Mouse (Mus musculus): ENCODE data around the gene Nipbl. TPM values are rescaled to one million over a fixed set of nuclear protein-coding genes. Genes with fewer than 3 reads are reported as not detected.

Nipbl gene
- total and polyA plus RNA-seq, 2 experiments from 2014 or later = 10.7 to 15.2 TPM

GRCm38 (mm10) chr15:8391764-8392163, 52.5 kb downstream of the Nipbl start:
- WGBS = 90% methylated on average over 3 of the region's 3 CpGs
- H3K9ac ChIP-seq (replicated peaks; ENCODE audit: low read length, poor library complexity, severe bottlenecking) = no peak overlapping the region
- no peaks in the 10 kb centered on the region for H3K27me3 ChIP-seq (ENCODE audit: insufficient read depth, low read length)
- no peaks in the 10 kb centered on the region for H3K9me3 ChIP-seq (ENCODE audit: low read length)
- H3K27ac ChIP-seq (ENCODE audit: low read depth, low read length) = no peak overlapping the region
- DNase-seq (ENCODE audit: low spot score) = no peak
- H3K4me3 ChIP-seq (ENCODE audit: low read depth, low read length) = no peak overlapping the region
- H3K4me2 ChIP-seq (ENCODE audit: low read depth, low read length, poor library complexity, severe bottlenecking) = no peak overlapping the region
- H3K4me1 ChIP-seq (ENCODE audit: insufficient read depth, low read length) = no peaks in the 10 kb centered on the region
- no peak for ATAC-seq (ENCODE audit: low FRiP score)
- no peak for TF ChIP-seq CTCF (IDR thresholded peaks at IDR 0.05)
- no peaks in the 10 kb centered on the region for H3K36me3 ChIP-seq (ENCODE audit: insufficient read depth, low read length)

- Histone ChIP-seq H3K27me3 (ENCODE audit: insufficient read depth, low read length) (no peaks in the 10 kb centered on the region), H3K4me3 (ENCODE audit: low read depth, low read length) (no peak overlapping the region), H3K4me1 (ENCODE audit: insufficient read depth, low read length) (no peaks in the 10 kb centered on the region), H3K4me2 (ENCODE audit: low read depth, low read length, poor library complexity, severe bottlenecking) (no peak overlapping the region), H3K9ac (replicated peaks; ENCODE audit: low read length, poor library complexity, severe bottlenecking) (no peak overlapping the region), H3K9me3 (ENCODE audit: low read length) (no peaks in the 10 kb centered on the region), H3K27ac (ENCODE audit: low read depth, low read length) (no peak overlapping the region), H3K36me3 (ENCODE audit: insufficient read depth, low read length) (no peaks in the 10 kb centered on the region)
- no peak for ATAC-seq (ENCODE audit: low FRiP score)
- DNase-seq (ENCODE audit: low spot score) = peak; percentile 73
- 70% methylated on average over 3 of the region's 3 CpGs for WGBS
- TF ChIP-seq CTCF (IDR thresholded peaks at IDR 0.05) = peak; percentile 78
Measured at GRCm38 (mm10) chr15:8382213-8382612, 62.0 kb downstream of the Nipbl start.

- Histone ChIP-seq H3K4me2 (ENCODE audit: low read depth, low read length, poor library complexity, severe bottlenecking) (no peak overlapping the region), H3K9ac (replicated peaks; ENCODE audit: low read length, poor library complexity, severe bottlenecking) (no peak overlapping the region), H3K27me3 (ENCODE audit: insufficient read depth, low read length) (no peaks in the 10 kb centered on the region), H3K4me1 (ENCODE audit: insufficient read depth, low read length) (no peaks in the 10 kb centered on the region), H3K27ac (ENCODE audit: low read depth, low read length) (no peak overlapping the region), H3K9me3 (ENCODE audit: low read length) (no peaks in the 10 kb centered on the region), H3K4me3 (ENCODE audit: low read depth, low read length) (no peak overlapping the region), H3K36me3 (ENCODE audit: insufficient read depth, low read length) (peaks cover 5% of the 10 kb centered on the region; the same call in 1 of the 2 replicates)
- no peak for DNase-seq (ENCODE audit: low spot score)
- no peak for TF ChIP-seq CTCF (IDR thresholded peaks at IDR 0.05)
- WGBS = 92% methylated on average over 1 of the region's 1 CpGs
- no peak for ATAC-seq (ENCODE audit: low FRiP score)
Measured at GRCm38 (mm10) chr15:8375657-8376056, 68.6 kb downstream of the Nipbl start.

- Histone ChIP-seq H3K4me3 (ENCODE audit: low read depth, low read length) (no peak overlapping the region), H3K27ac (ENCODE audit: low read depth, low read length) (no peak overlapping the region), H3K4me2 (ENCODE audit: low read depth, low read length, poor library complexity, severe bottlenecking) (no peak overlapping the region), H3K27me3 (ENCODE audit: insufficient read depth, low read length) (no peaks in the 10 kb centered on the region), H3K9me3 (ENCODE audit: low read length) (no peaks in the 10 kb centered on the region), H3K9ac (replicated peaks; ENCODE audit: low read length, poor library complexity, severe bottlenecking) (no peak overlapping the region), H3K4me1 (ENCODE audit: insufficient read depth, low read length) (no peaks in the 10 kb centered on the region), H3K36me3 (ENCODE audit: insufficient read depth, low read length) (peaks cover 5% of the 10 kb centered on the region; the same call in 1 of the 2 replicates)
- 80% methylated on average over 3 of the region's 3 CpGs for WGBS
- no peak for ATAC-seq (ENCODE audit: low FRiP score)
- TF ChIP-seq CTCF (IDR thresholded peaks at IDR 0.05) = no peak
- DNase-seq (ENCODE audit: low spot score) = no peak
Measured at GRCm38 (mm10) chr15:8374724-8375123, 69.5 kb downstream of the Nipbl start.

GRCm38 (mm10) chr15:8347104-8347773, 97.0 kb downstream of the Nipbl start:
- TF ChIP-seq CTCF (IDR thresholded peaks at IDR 0.05) = no peak
- Histone ChIP-seq H3K36me3 (ENCODE audit: insufficient read depth, low read length) (peaks cover 13% of the 10 kb centered on the region; the same call in 1 of the 2 replicates), H3K9ac (replicated peaks; ENCODE audit: low read length, poor library complexity, severe bottlenecking) (no peak overlapping the region)

GRCm38 (mm10) chr15:8340596-8340995, 103.7 kb downstream of the Nipbl start:
- H3K4me1 ChIP-seq (ENCODE audit: insufficient read depth, low read length) = no peaks in the 10 kb centered on the region
- peaks cover 17% of the 10 kb centered on the region; the same call in 1 of the 2 replicates for H3K36me3 ChIP-seq (ENCODE audit: insufficient read depth, low read length)
- 95% methylated on average over 4 of the region's 4 CpGs for WGBS
- no peak for DNase-seq (ENCODE audit: low spot score)
- H3K4me3 ChIP-seq (ENCODE audit: low read depth, low read length) = no peak overlapping the region
- TF ChIP-seq CTCF (IDR thresholded peaks at IDR 0.05) = no peak
- no peak for ATAC-seq (ENCODE audit: low FRiP score)
- H3K27me3 ChIP-seq (ENCODE audit: insufficient read depth, low read length) = no peaks in the 10 kb centered on the region
- no peak overlapping the region for H3K9ac ChIP-seq (replicated peaks; ENCODE audit: low read length, poor library complexity, severe bottlenecking)
- H3K9me3 ChIP-seq (ENCODE audit: low read length) = no peaks in the 10 kb centered on the region
- H3K4me2 ChIP-seq (ENCODE audit: low read depth, low read length, poor library complexity, severe bottlenecking) = no peak overlapping the region
- H3K27ac ChIP-seq (ENCODE audit: low read depth, low read length) = no peak overlapping the region

More at GRCm38 (mm10) chr15:8347104-8347773, 97.0 kb downstream of the Nipbl start:
- H3K4me1 ChIP-seq (ENCODE audit: insufficient read depth, low read length) = no peaks in the 10 kb centered on the region
- no peaks in the 10 kb centered on the region for H3K9me3 ChIP-seq (ENCODE audit: low read length)
- H3K4me2 ChIP-seq (ENCODE audit: low read depth, low read length, poor library complexity, severe bottlenecking) = no peak overlapping the region
- no peak overlapping the region for H3K27ac ChIP-seq (ENCODE audit: low read depth, low read length)
- no peak overlapping the region for H3K4me3 ChIP-seq (ENCODE audit: low read depth, low read length)
- DNase-seq (ENCODE audit: low spot score) (no peak), ATAC-seq (ENCODE audit: low FRiP score) (no peak)
- no peaks in the 10 kb centered on the region for H3K27me3 ChIP-seq (ENCODE audit: insufficient read depth, low read length)
- 94% methylated on average over 2 of the region's 2 CpGs for WGBS
